Mouse (Mus musculus) thymus, adult 2 months (tissue): ENCODE data around the gene C2cd4a.

ENCODE experiments used
- CTCF ChIP-seq: fragments of 200-500 bp; IDR thresholded peaks from 2 replicates; pipeline ENCODE4 v1.5.1; 2012; ENCODE audit warnings: mild to moderate bottlenecking, control low read depth, low read length, moderate library complexity, borderline replicate concordance; ENCODE audit not compliant: control insufficient read depth, poor library complexity, insufficient read depth; ENCODE audit errors: extremely low read depth
- POLR2A ChIP-seq: fragments of 200-500 bp; IDR thresholded peaks from 2 replicates; pipeline ENCODE4 v1.6.1; 2012; ENCODE audit warnings: mild to moderate bottlenecking, low read length, control low read depth, moderate library complexity; ENCODE audit not compliant: control insufficient read depth, poor library complexity, insufficient read depth; ENCODE audit errors: extremely low read depth

GRCm38 (mm10) chr9:67792405-67792804 lies 39.7 kb downstream of the C2cd4a start:
- TF ChIP-seq POLR2A (no peak), CTCF (no peak)
